Mouse (Mus musculus): ENCODE measurements around the gene Gm21719. TPM values are rescaled to one million over a fixed set of nuclear protein-coding genes. Genes with fewer than 3 reads are reported as not detected.
"Not testable (repeated sequence)": the region's sequence is repeated elsewhere in the genome, so short reads cannot be mapped to it uniquely, and the experiment has no call there.

The Gm21719 gene
- polyA plus RNA-seq (2016; fragmentation: Nextera tagmentation; extraction: Ambion mirVana), result not detected in 2 replicates

- not testable (repeated sequence) for H3K4me2 ChIP-seq (replicated peaks); H3K4me3 ChIP-seq; H3K9ac ChIP-seq; ATAC-seq (ENCODE audit: low FRiP score, low read depth); H3K9me3 ChIP-seq; H3K4me1 ChIP-seq; H3K36me3 ChIP-seq; H3K27ac ChIP-seq; H3K27me3 ChIP-seq (replicated peaks)
- WGBS, result 57% methylated on average over 1 of the region's 1 CpGs
Measured at GRCm38 (mm10) chrY:6682772-6683171, at the start of gene Gm21719. Gene Gm21719 (minus strand): TSS chrY:6682872.

Other genes with a start within 250 kb of the Gm21719 start
- gene Gm28919, start 99.3 kb downstream of the Gm21719 start, polyA plus RNA-seq (2016; fragmentation: Nextera tagmentation; extraction: Ambion mirVana), result not detected in 2 replicates
- not detected in 2 replicates for gene Gm20830, start 235.4 kb upstream of the Gm21719 start, polyA plus RNA-seq (2016; fragmentation: Nextera tagmentation; extraction: Ambion mirVana)

Data from neural tube, embryonic 12.5 days (tissue).